Mouse (Mus musculus): ENCODE measurements around the gene Otulin.

GRCm38 (mm10) chr15:27500390-27500789 is 130.1 kb downstream of the Otulin start:
- no peak for TF ChIP-seq POLR2A (IDR thresholded peaks at IDR 0.05; ENCODE audit: borderline replicate concordance, extremely low read depth, low read depth, low read length)
- no peak for TF ChIP-seq CTCF (IDR thresholded peaks at IDR 0.05; ENCODE audit: insufficient read depth, low read length)

Data from lung, adult 2 months (tissue).